Mouse (Mus musculus) spleen, postnatal 0 days (tissue): ENCODE measurements around the gene Hoxa2. TPM values are rescaled to one million over a fixed set of nuclear protein-coding genes. Genes with fewer than 3 reads are reported as not detected.

Experiments
- polyA plus RNA-seq: library from polyadenylated mRNA; unstranded; fragments of >200 nt; fragmentation: Nextera tagmentation; extraction: Ambion mirVana; gene quantifications from 2 replicates; pipeline ENCODE4 v1.2.1, GENCODE M21; 2015

Gene Hoxa2
- polyA plus RNA-seq = 0.43 and 0.64 TPM in 2 replicates

GRCm38 (mm10) chr6:52164626-52165440 lies at the start of gene Hoxa2:
Gene Hoxa2 (minus strand): TSS chr6:52164831.

GRCm38 (mm10) chr6:52213119-52213986 lies 48.7 kb upstream of the Hoxa2 start, which contains the start of the genes Hoxa3 and Gm28308:
Gene Hoxa3 (minus strand): TSS chr6:52213336.
Gene Gm28308 (minus strand): TSS chr6:52213339.

GRCm38 (mm10) chr6:52208072-52208867 lies 43.6 kb upstream of the Hoxa2 start, which contains the start of gene Hoxa6:
Gene Hoxa6 (minus strand): TSS chr6:52208722.

GRCm38 (mm10) chr6:52204050-52204752 lies 39.6 kb upstream of the Hoxa2 start, which contains the start of gene Hoxa5:
Gene Hoxa5 (minus strand): TSS chr6:52204587.

GRCm38 (mm10) chr6:52190906-52191810 lies 26.5 kb upstream of the Hoxa2 start, which contains the start of gene Hoxa4:
Gene Hoxa4 (minus strand): TSS chr6:52191753.

GRCm38 (mm10) chr6:52177061-52177735 lies 12.6 kb upstream of the Hoxa2 start, which contains the start of gene 5730596B20Rik:
Gene 5730596B20Rik (plus strand): TSS chr6:52177498.

GRCm38 (mm10) chr6:52158276-52159051 lies 6.2 kb downstream of the Hoxa2 start, which contains the start of gene Hoxa1:
Gene Hoxa1 (minus strand): TSS chr6:52158317.

Other genes starting within 250 kb of the Hoxa2 start
- gene Skap2, start 152.3 kb downstream of the Hoxa2 start, polyA plus RNA-seq = 33.6 and 44.8 TPM in 2 replicates
- gene Hoxa1, start 6.5 kb downstream of the Hoxa2 start, polyA plus RNA-seq = 0.17 and 0.32 TPM in 2 replicates
- gene 5730596B20Rik, start 12.7 kb upstream of the Hoxa2 start, polyA plus RNA-seq = 0.11 and 0.13 TPM in 2 replicates
- gene Hoxa4, start 26.9 kb upstream of the Hoxa2 start, polyA plus RNA-seq = 0.23 and 0.25 TPM in 2 replicates
- gene Hoxa5, start 39.8 kb upstream of the Hoxa2 start, polyA plus RNA-seq = 1.5 and 2.4 TPM in 2 replicates
- 0.19 TPM in 1 of 2 replicates, not detected in the other for gene Hoxa6, start 43.9 kb upstream of the Hoxa2 start, polyA plus RNA-seq
- 0.49 and 0.56 TPM in 2 replicates for gene Hoxa3, start 48.5 kb upstream of the Hoxa2 start, polyA plus RNA-seq
- gene Gm28308, start 48.5 kb upstream of the Hoxa2 start, polyA plus RNA-seq = not detected in 2 replicates
- gene Hoxa7, start 57.0 kb upstream of the Hoxa2 start, polyA plus RNA-seq = 1.4 and 2.5 TPM in 2 replicates
- gene Hoxa9, start 66.3 kb upstream of the Hoxa2 start, polyA plus RNA-seq = 0.46 and 0.52 TPM in 2 replicates
- 0.10 and 0.11 TPM in 2 replicates for gene Hoxa10, start 76.0 kb upstream of the Hoxa2 start, polyA plus RNA-seq
- gene Hoxa11, start 81.0 kb upstream of the Hoxa2 start, polyA plus RNA-seq = not detected in 2 replicates
- not detected in 2 replicates for gene Hoxa13, start 96.0 kb upstream of the Hoxa2 start, polyA plus RNA-seq
- not detected in 2 replicates for gene Evx1, start 148.7 kb upstream of the Hoxa2 start, polyA plus RNA-seq